Mouse (Mus musculus): ENCODE data around the gene 1700042G07Rik. TPM values are rescaled to one million over a fixed set of nuclear protein-coding genes. Genes with fewer than 3 reads are reported as not detected.

The 1700042G07Rik gene
- total RNA-seq, 2 experiments from 2014 or later = not detected

GRCm38 (mm10) chr4:116160769-116161168 lies 12.4 kb upstream of the 1700042G07Rik start:
- no peak for DNase-seq (ENCODE audit: low spot score in 2 of 2)

GRCm38 (mm10) chr4:116162142-116162541 lies 11.0 kb upstream of the 1700042G07Rik start:
- no peak for DNase-seq (ENCODE audit: low spot score in 2 of 2)

GRCm38 (mm10) chr4:116164759-116165554 lies 8.2 kb upstream of the 1700042G07Rik start:
- no peak for DNase-seq (ENCODE audit: low spot score in 2 of 2)

GRCm38 (mm10) chr4:116165708-116166407 lies 7.3 kb upstream of the 1700042G07Rik start:
- DNase-seq (ENCODE audit: low spot score in 2 of 2) = no peak

- no peak for DNase-seq (ENCODE audit: low spot score in 2 of 2)
These were observed 5.8 kb upstream of the 1700042G07Rik start, which contains the start of gene Tspan1 for GRCm38 (mm10) chr4:116167404-116167803. TSS of gene Tspan1 (minus strand) at chr4:116167601.

- peak in 1 of 2 experiments; percentile 49 for DNase-seq (ENCODE audit: low spot score in 2 of 2)
These were observed 4.4 kb upstream of the 1700042G07Rik start for GRCm38 (mm10) chr4:116168617-116169352.

GRCm38 (mm10) chr4:116169353-116169672 lies 3.9 kb upstream of the 1700042G07Rik start:
- DNase-seq (ENCODE audit: low spot score in 2 of 2) = no peak

- no peak for DNase-seq (ENCODE audit: low spot score in 2 of 2)
These were observed 580 bp downstream of the 1700042G07Rik start for GRCm38 (mm10) chr4:116173752-116174151.

- no peak for DNase-seq (ENCODE audit: low spot score in 2 of 2)
These were observed 1.4 kb downstream of the 1700042G07Rik start for GRCm38 (mm10) chr4:116174466-116175116.

GRCm38 (mm10) chr4:116175136-116175535 lies 2.0 kb downstream of the 1700042G07Rik start:
- no peak for DNase-seq (ENCODE audit: low spot score in 2 of 2)

GRCm38 (mm10) chr4:116175711-116176542 lies 2.8 kb downstream of the 1700042G07Rik start:
- no peak for DNase-seq (ENCODE audit: low spot score in 2 of 2)

GRCm38 (mm10) chr4:116176543-116176988 lies 3.4 kb downstream of the 1700042G07Rik start:
- no peak for DNase-seq (ENCODE audit: low spot score in 2 of 2)

- no peak for DNase-seq (ENCODE audit: low spot score in 2 of 2)
These were observed 4.0 kb downstream of the 1700042G07Rik start for GRCm38 (mm10) chr4:116177140-116177539.

GRCm38 (mm10) chr4:116182079-116182478 lies 8.9 kb downstream of the 1700042G07Rik start:
- DNase-seq (ENCODE audit: low spot score in 2 of 2) = no peak

- no peak for DNase-seq (ENCODE audit: low spot score in 2 of 2)
These were observed 9.6 kb downstream of the 1700042G07Rik start for GRCm38 (mm10) chr4:116182745-116183144.

GRCm38 (mm10) chr4:116185083-116185482 lies 11.9 kb downstream of the 1700042G07Rik start:
- no peak for DNase-seq (ENCODE audit: low spot score in 2 of 2)

GRCm38 (mm10) chr4:116192286-116192835 lies 19.2 kb downstream of the 1700042G07Rik start:
- DNase-seq (ENCODE audit: low spot score in 2 of 2) = no peak

GRCm38 (mm10) chr4:116193583-116194383 lies 20.6 kb downstream of the 1700042G07Rik start:
- DNase-seq (ENCODE audit: low spot score in 2 of 2) = no peak

- no peak for DNase-seq (ENCODE audit: low spot score in 2 of 2)
These were observed 25.2 kb downstream of the 1700042G07Rik start for GRCm38 (mm10) chr4:116198422-116198821.
